Mouse (Mus musculus) C2C12 (cell line): Measurements from ENCODE around the gene Cldn10.

ENCODE experiments used
- CTCF ChIP-seq: IDR thresholded peaks from one replicate; pipeline ENCODE4 v1.5.1; 2011; ENCODE audit not compliant: control insufficient read depth, insufficient read depth, insufficient read length
- MAX ChIP-seq: IDR thresholded peaks from one replicate; pipeline ENCODE4 v1.6.1; 2011; ENCODE audit warnings: mild to moderate bottlenecking, control low read depth
- MYOD1 ChIP-seq: IDR thresholded peaks from one replicate; pipeline ENCODE4 v1.6.1; 2011; ENCODE audit warnings: low read depth; ENCODE audit not compliant: control insufficient read depth, insufficient read length
- USF1 ChIP-seq: IDR thresholded peaks from one replicate; pipeline ENCODE4 v1.6.1; 2011; ENCODE audit warnings: low read depth, mild to moderate bottlenecking, control low read depth, moderate library complexity

GRCm38 (mm10) chr14:118809686-118810085 lies 22.0 kb downstream of the Cldn10 start:
- TF ChIP-seq MYOD1 (no peak), CTCF (no peak), MAX (no peak), USF1 (no peak)
